Mouse (Mus musculus) embryo, embryonic 11.5 days (tissue): ENCODE data around the gene Rere.

Experiments
- DNase-seq: peaks from one replicate; pipeline ENCODE4 v3.0.0-alpha.2; 2012; ENCODE audit warnings: low read depth, low spot score

Rere gene

DNA sequence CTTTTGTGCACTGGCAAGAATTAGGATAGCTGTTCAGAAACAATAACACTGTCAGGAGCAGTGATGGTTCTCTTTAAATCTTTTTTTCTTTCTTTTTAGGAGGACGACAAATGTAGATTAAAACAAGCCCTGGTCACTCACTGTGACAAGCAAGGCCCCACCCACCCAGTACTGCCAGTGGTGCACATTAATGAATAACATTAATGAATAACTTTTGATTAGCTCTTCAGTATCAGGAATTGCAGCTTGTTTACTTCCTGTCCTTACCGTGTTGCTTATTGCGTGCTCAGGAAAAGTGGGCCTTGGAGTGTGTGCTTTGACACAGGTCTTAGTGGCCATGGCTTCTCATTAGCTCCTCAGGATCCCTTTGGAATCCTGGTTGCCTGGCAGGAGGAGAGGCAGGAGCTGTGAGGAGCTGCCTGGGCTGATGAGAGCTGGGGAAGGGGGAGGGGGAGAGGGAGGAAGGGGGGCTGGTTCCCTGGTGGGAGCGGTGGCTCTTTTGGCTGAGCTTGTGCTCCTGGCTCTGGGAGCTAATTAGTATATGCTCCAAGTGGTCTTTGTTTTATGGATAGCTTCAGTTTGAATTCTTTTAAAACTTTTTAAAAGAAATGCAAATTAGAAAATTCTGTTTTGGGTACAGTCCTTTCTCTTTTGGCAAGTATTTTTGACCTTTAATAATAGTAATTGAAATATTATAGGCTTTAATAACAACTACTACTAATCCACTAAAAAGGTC, 65.4 kb downstream of the Rere start:
- no peak for DNase-seq

DNA sequence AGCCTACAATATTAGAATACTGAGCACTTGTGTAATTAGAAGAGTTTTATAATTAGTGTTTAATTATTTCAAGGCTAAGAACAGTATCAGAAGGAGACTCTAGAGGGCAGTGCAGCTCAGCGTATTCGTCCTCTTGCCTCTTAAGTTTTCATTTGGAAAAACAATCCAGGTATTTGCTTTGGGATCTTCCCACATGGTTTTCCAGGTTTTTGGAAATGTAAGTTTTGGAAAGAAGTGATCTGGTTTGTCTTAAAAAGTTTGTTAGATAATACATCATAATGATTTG, 65.9 kb downstream of the Rere start:
- no peak for DNase-seq

DNA sequence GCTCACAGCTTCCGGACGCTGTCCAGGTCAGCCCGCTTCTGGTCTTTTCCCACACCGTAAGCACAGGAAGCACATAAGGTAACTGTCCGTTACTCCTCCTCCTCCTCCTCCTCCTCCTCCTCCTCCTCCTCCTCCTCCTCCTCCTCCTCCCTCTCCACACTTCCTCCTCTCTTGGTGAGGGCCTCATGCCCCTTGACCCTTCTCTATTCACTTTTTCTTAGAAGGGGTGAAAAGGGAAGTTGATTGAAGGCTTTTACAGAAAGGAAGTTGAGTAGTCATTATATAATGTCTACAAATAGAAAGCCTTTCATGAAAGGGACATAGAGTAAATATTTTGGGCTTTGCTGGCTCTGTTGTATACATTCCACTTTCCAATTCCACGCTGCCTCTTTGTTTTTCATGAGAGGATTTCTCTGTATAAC, 68.2 kb downstream of the Rere start:
- no peak for DNase-seq

DNA sequence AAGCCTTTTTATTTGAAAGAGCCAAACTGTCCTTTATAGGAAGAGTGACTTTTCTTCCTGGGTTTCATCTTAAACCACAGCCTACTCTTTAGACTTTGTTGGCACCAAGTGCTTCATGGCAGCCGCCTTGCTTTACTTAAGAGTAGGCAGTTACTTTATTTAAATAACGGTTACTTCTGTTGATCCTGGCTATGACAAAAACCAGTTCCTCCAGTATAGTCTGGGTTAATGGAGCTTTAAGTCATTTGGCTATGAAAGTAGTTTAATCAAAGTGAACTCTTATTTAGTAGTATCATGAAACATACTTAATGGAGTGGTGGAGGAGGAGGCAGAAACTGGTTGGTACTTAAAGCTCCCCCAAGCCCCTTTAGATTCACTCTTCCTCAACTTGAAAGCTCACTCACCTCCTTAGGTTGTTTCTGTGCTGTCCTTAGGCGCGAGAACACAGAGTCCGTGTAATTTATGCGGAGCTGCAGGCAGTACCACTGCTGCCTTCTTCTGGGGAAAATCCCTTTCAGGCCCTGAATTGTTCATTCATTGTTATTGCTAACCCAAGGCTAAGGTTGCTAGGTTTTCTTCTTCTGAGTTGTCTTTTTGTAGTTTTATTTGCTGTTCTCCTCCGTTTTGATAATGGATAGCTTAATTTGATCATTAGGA, 70.1 kb downstream of the Rere start:
- DNase-seq: no peak

DNA sequence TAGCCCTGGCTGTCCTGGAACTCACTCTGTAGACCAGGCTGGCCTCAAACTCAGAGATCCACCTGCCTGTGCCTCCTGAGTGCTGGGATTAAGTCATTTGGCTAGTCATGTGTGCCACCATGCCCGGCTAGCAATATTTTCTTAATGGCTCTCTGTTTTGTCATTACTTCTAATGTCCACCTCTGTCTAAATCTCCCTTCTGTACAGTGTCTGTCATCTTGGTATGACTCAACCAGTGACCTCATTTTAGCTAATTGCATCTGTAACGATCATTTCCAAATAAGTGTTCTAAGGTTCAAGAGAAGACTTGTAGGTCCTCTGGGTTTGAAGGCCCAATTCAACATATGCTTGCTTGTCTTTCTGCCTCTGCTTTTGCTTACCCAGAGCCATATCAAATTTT, 71.3 kb downstream of the Rere start:
- DNase-seq: no peak

DNA sequence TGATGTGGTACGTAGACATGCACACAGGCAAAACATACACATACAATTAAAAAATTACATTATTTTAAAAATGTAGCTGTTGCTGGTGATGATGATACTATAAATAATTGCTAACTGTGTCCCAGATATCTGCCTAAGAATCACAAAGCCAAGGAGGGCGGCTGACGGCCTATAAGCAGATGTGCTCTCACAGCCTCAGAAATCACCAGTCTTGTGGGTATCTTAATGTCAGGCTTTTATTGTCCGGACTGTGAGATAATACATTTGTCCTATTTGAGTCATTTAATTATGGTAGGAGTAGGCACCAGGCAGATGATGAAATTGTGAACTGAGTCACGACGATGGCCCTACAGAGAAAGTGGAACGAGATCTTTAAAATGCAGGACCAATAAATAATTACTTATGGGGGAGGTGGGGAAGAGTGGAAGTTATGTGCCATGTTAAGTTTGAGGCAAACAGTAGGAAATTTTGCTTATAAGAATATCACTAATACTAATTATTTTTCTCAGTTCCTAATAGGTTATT, 72.0 kb downstream of the Rere start:
- no peak for DNase-seq

- DNase-seq: no peak
These were observed 74.4 kb downstream of the Rere start for GRCm38 (mm10) chr4:150355801-150356200.

- no peak for DNase-seq
These were observed 80.7 kb downstream of the Rere start for GRCm38 (mm10) chr4:150361986-150362691.

- DNase-seq: no peak
These were observed 81.4 kb downstream of the Rere start for GRCm38 (mm10) chr4:150362858-150363257.

GRCm38 (mm10) chr4:150364786-150365185, 83.3 kb downstream of the Rere start:
- no peak for DNase-seq

DNA sequence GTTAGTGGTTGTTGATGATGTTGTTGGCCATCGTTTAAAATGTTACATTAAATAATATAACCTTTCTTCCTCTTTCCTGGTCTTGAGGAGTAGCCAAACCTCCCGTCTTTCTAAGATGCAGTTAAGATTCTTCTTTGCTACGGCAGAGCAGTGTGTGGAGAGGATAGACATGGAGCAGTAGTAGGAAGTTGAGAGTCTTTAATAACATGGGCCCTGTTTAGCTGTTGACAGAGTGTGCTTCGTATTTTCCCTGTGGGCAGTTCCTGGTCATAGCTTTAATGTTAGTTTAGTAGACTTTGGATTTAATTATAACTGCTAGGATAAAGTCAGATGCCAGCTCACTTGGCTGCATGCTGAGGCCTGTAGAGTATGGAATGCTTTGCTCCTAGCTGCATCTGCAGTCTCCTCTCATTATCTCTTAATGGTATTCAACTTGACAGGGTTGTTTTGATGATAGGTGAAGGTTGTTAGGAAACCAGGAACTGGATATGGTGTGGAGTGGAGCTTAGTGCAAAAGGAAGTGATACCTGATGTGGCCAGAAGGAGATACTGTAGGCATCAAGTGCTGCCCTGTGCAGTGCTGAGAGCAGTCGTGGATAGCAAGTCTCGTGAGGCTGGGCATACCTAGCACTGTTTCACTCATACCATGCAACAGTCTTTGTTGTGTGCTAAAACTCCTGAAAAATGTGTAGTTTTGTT, 85.2 kb downstream of the Rere start:
- DNase-seq: no peak

DNA sequence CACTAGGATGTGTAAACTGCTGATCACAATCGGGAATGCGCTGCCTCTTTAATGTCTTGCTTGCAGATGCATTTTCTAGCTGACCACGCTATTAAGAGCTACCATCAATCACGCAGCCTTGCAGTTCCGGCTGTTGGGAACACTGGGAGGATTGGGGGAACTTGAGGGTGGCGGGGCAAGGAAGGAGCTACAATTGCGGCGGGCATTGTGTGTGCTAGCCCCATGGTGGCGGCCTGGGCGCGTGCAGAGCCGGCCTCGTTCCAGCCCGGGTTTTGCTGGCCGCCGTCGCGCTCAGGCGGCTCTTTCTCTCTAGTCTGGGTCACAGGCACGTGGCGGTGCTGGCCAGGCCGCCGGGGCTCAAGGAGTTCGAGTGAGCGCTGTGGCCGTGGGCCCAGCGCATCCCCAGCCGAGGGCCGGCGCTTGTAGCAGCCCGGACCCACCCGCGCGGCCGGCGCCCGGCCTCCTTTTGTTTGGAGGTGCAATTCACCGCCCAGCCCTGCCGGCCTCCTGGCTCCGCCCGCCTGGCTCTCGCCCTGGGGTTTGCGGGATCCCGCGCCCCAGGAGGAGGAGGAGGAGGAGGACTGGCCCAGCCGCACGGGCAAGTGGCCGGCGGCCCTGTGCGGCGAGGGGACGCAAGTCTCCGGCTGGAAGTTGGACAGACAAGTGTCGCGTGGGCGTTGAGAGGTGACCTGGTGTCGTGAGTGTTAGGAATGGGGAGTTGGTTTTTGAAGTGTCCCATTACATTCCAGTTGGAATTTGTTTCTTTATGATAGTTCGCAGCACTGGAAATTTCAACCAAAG, 90.3 kb downstream of the Rere start:
- DNase-seq: peak; percentile 75

GRCm38 (mm10) chr4:150372631-150373041, 91.2 kb downstream of the Rere start:
- peak; percentile 46 for DNase-seq

DNA sequence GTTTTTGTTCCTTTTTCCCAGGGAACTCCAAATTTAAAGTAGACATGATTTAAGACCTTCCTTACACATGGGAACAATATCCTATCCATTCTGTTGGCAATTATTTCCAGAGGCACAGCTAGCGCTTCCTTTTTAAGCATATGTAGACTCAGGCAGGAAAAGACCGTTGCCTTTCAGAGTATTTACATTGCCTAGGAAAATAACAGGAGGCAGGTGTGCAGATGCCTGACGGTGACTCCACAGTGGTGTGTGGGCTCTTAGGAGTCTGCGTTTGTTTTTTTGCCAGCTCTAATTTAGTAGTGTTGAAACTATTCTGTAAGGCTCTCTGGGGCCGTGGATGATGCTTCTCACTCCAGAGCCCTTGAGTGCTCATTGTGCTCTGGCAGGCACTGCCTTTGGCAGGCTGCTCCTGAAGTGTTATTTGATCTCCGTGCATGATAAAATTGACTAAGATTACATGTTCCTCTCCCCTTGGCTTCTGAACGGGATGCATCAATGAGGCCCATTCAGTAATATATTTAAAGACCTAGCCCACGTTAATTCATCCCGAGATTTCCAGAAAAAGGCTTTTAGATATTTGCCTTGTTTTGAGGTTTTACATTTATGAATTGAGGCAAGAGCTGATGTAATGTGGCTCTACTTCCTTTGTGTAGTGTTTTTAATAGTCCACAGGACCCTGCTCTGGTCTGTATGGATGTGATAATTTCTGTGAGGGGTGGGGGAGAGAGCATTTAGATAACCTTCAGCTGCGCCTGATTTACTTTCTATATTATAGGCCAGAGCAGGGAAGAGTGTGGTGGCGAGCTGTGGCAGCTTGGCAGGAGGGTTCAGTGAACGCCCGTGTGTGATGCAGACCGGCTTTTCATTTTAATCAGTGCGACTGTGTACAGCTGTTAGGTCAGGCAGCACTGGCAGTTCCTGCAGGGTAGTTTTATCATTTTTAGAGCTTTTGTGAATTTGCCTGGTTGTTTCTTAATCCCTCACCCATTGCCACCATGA, 92.0 kb downstream of the Rere start:
- DNase-seq: peak; percentile 48

DNA sequence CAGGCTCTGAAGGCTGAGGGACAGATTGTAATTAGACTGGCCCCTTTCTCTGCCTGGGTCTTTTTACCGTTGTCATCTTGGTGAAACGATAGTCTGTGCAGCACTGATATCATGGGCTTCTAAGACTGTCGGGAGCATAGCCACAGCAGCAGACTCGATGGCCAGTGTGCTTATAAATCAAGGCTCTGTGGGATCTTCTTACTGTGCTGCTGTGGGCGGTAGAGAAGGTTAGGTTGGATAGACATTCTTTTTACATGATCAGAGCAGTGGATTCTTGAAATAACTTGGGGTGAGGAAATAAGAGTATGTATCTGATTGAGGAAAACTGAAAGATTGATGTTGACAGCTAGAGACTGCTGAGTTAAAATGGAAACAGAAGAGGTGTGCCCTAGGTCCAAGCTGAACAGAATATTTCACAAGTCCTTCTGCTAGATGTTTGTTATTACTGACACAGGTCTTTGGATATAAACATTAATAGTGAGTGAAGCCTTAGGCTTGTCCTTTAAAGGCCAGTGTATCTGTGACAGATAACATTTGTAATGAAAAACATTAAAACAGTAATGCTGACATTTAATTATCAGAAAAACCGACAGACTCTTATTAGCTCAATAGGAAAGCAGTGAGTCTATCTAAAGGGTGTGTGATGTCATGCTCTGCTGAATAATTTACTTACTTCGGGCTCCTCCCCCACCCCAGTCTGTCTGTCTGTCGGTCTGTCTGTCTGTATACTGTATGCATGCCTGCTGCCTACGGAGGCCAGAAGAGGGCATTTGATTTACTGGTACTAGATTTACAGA, 93.4 kb downstream of the Rere start:
- DNase-seq: no peak

GRCm38 (mm10) chr4:150375448-150375935, 94.0 kb downstream of the Rere start:
- DNase-seq: no peak

GRCm38 (mm10) chr4:150379313-150379712, 97.9 kb downstream of the Rere start:
- no peak for DNase-seq

DNA sequence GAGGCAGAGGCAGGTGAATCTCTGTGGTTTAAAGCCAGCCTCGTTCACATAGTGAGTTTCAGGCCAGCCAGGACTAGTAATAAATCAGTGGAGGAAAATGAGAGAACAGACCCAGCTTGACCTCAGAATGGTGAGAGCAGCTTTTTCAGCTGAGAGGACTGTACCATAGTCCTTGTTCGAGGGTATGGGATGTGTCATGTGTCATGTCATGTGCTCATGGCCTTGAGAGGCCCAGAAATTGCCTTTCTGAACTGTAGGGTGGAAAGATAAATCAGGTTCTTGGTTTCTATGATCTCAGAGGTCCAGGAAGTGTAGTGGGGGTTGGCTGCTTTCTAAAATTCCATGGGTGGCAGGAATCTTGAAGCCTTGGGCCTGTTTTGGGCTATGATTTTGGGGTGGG, 98.3 kb downstream of the Rere start:
- no peak for DNase-seq

GRCm38 (mm10) chr4:150380273-150380672, 98.8 kb downstream of the Rere start:
- DNase-seq: no peak
